Mouse (Mus musculus) CD4-positive, CD25-positive, alpha-beta regulatory T cell (primary cell): Measurements from ENCODE around the gene Rap2c. TPM values are rescaled to one million over a fixed set of nuclear protein-coding genes. Genes with fewer than 3 reads are reported as not detected.

Experiments used
- polyA plus RNA-seq: library from polyadenylated mRNA; unstranded; fragments of 100-300 nt; shearing (Covaris generic); gene quantifications from one replicate; pipeline ENCODE4 v1.2.1, GENCODE M21; 2017

Gene Rap2c
- 21.7 TPM for polyA plus RNA-seq

GRCm38 (mm10) chrX:51017851-51018785 lies at the start of gene Rap2c:
Rap2c (minus strand) TSS chrX:51018018.

Other genes starting within 250 kb of the Rap2c start
- gene Stk26, start 177.0 kb downstream of the Rap2c start, polyA plus RNA-seq, result 62.5 TPM
- 0.17 TPM for gene Frmd7, start 75.3 kb downstream of the Rap2c start, polyA plus RNA-seq
- 22.3 TPM for gene Mbnl3, start 188.5 kb upstream of the Rap2c start, polyA plus RNA-seq